Mouse (Mus musculus): ENCODE data around the gene Ttc7b.

Gene Ttc7b

DNA sequence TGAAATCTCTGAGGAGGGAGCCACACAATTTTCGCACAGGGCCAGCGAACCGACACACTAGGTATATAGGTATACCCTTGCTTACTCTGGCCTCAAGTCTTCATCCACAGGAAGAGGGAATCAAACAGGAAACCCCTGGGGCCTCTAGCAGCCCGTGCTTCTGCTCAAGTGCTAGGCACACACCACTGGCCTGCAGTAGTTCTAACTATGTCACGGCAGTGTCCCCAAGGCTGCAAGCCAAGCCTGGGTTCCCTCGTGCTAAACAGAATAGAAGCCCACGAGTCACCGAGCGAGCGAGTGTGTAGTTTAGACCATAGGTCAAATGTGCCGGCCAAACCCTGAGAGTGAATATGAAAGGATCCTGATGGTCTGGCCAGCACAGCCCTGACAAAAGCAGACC, 114.5 kb downstream of the Ttc7b start:
- no peak for DNase-seq

DNA sequence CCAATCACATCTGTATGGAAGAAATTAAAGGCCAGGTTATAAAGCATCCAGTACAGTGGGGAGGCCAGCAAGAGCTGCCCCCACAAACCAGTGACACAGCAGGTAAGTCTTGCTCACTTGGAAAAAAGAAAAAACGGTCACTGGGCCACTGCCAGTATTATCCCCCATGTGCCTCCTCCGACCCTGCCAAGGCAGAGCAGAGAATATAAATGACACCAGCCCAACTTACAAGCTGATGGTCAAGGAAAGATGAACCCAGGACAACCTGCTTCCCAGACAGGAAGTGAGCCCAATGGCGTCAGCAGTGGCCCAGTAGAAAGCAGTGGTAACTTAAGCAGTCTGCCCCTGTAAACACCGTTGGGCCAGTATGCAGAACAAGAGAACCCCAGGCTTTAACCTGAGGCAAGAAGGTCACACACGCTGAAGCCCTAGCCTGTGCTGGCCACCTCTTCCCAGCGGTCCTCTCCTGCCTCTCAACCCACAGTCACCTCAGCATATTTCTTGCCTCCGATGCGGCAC, 115.1 kb downstream of the Ttc7b start:
- no peak for DNase-seq

DNA sequence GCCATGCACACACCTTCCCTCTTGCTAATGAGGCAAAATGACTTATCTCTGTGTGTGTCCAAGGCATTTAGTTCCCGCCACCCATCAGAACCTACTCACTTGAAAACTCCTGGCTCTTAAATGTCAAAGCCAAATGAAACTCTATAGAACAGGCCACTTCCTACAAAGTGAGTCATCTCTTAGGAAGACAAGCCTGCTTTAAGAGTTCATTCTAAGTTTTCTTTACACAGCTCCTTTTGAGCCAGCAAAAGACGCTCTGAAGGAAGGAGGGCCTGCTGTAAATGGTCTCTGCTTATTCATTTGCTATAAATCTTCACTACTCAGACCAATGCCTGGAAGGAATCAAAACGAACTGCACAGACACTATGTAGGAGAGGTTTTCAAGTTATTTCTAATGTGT, 116.2 kb downstream of the Ttc7b start:
- no peak for DNase-seq

DNA sequence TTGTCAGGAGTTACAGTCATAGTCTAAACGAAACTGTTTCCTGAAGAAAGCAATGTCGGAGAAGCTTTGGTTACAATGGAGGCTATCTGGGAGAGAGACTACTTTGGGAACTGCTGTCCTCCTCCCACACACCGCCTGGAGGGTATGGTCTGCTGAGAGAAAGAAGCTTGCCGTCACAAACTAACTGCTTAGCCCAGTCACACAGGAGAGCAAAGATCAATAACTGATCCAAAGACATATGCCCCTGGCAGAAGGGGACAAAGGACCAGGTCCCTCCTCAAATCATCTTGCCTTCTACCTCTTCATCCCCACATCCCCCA, 117.7 kb downstream of the Ttc7b start:
- peak in 1 of 2 experiments; percentile 9 for DNase-seq

DNA sequence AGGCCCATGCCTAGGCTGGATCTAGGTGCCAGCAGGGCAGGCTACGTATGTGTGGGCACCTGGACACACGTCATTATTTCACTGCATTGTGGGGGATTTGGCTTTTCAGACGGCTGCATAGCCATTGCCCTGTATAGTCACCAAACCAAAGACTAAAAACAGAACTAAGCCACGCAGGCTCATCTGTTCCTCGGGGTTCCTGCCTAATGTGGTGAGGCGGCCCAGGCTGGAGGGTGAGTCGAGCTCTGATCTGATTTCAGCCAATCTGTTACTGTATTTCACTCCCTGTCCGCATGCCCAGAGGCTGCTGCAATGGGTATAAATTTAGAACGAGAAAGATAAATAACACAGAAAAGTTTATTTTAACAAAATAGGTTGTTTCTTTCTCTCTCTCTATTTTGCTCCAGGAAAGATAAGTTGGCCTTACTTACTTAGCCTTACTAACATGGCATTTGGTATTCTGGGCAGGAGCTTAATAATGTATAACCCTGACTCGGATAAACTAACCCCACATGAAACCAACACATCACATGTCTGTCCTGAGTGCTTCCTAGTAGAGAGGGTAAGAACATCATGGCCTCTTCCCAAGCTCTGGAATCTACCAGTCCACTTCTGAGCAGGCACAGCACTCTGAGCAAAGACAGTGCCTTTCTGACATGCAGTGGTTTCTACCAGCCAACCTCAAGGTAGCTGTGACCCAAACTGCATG, 118.2 kb downstream of the Ttc7b start:
- DNase-seq = peak; percentile 53 to 66

DNA sequence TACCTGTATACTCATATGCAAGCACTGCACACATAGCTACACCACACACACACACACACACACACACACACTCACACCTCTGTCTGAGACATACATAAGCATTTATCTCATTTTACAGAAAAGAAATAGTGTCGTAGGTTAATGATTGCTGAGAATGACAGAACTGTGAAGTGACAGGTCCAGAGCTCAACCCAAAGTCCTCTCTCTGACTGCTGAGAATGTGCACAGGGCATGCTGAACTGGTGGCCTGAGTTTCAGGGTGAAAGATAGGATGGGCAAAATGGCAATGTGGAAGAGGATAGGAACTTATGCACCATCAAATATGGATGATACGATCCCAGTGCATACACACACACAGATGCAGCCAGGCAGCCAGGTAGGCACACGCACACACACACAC, 120.5 kb downstream of the Ttc7b start:
- no peak for DNase-seq

DNA sequence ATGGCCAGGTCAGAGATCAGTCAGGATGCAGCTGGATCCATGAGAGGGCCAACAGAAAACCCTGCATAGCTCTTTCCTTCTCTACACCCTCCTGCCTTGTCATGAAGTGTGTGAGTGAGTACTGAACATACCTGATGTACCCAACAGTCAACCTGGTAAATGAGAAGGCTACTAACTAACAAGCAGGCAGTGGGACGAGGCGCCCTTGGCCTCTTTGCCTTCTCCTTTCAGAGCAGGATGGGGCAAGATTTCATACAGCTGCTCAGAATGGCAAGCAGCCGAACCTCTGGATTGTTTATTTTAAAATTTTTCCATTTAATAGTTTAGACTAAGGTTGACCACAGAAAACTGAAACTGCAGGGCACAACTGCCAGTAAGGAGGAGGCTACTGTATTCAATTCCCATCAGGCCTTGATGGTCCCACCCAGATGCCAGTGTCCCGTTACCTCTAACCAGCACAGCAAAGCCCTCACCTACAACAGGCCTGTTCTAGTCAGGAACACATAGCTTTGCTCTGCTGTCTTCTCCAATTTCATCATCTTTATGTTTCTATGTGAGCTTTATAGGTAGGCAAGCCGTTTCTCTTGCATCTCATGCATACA, 121.4 kb downstream of the Ttc7b start:
- no peak for DNase-seq

DNA sequence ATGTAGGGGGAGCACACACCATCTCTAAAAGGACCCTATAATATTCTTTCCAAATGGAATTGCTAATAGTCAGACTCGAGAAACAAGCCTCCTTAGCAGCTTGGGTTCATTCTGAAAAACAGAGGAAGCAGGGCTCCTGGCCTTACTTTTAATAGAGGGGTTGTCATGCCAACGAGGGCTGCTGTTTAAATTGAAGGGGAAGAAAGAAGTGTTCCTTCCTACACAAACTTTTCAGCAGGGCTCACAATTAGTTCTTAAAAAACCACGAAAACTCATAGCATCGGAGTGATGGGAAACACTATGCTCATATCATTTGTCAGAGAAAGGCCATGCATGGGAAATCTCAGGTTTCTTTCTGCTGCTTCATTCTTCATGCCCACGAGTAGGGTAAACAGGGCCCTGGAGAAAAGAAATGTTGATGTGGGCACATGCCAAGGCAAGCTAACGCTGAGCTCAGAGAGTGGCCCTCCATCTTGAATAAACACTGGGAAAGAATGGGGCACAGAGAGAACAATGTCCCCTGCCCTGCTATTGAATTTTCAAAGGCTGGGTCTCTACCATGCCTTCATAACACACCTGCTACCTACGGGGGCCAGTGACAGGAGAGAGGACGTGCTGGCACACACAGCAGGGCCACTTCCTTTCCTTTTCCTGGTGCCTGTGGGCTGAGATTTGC, 122.2 kb downstream of the Ttc7b start:
- DNase-seq = no peak

DNA sequence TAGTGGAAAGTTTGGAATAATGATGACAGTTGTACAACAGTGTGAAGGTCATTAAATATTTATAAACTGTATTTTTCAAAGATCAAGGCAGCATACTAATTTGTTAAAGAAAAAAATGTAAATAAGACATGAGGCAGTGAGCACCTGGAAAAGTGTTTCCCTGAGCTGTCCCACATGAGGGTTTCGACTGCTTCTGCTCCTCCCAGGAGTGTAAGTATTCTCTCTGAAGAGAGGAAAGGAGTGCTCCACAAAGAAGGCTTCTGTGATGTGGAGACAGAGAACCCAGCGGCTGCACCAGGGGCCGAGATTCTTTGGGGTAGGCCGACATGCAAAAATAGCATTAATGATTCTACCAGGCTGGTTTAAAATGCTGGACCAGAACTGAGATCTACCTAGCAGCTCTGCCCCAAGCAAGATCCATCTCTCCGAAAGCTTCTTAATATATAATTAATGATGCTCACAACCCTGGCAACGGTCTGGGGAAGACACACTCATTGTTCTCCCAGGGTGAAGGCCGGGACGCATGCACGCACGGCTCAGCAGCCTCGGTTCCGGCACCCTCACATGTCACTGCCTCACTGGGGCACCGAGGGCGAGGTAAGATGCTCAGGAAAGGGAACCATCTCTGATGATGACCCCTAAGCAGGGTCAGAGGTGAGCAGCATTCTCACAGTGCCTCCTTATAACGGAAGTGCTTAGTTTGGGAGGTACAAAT, 123.0 kb downstream of the Ttc7b start:
- no peak for DNase-seq

DNA sequence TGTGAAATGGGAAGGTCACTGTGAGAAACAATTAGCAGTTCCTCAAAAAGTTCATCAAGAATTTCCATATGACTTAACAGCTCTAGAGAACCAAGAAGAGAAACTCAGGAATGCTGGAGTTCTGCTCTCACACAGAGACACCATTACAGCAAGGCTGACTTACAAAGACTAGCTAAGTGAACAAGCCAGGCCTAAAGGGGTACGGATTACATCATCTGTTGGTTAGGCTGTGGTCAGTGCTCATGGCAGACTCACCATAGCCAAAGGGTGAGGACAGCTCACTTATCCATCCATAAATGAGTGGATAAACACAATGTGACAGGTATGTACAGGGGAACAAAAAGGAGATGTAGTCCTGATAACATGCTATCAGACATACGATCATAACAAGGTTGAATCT, 123.8 kb downstream of the Ttc7b start:
- no peak for DNase-seq

DNA sequence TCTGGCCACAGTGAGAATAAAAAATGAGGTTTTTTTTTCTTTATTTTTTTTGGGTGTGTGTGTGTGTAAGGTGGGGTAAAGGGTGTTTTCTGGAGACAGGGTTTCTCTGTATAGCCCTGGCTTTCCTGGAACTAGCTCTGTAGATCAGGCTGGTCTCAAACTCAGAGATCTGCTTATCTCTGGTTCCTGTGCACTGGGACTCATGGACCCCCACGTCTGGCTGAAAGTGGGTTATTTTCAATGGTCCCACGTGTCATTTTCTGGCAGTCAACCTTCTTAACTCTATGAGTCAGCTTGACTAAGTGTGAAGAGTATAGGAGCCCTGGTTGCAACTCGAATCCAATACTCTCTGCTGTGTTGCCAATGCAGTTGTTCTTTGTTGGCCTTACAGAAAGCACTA, 127.1 kb downstream of the Ttc7b start:
- no peak for DNase-seq

DNA sequence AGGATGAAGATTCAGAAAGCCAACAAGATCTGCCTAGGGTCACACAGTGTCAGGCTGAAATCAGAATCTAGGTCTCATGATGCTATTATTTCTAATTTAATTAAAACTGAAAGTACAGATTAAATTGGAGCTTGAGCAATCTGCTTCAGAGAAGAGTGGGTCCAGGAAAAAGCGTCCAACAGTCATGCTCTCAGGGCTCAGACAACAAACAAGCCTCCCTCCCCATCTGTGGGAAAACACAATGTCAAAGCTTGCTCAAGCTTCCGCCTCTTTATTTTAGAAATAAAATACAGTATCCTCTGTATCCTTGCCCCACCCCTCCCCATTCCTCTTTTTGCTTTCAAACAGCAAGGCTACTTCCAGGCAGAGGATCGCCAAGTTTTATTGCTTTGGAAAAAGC, 127.5 kb downstream of the Ttc7b start:
- DNase-seq = no peak

DNA sequence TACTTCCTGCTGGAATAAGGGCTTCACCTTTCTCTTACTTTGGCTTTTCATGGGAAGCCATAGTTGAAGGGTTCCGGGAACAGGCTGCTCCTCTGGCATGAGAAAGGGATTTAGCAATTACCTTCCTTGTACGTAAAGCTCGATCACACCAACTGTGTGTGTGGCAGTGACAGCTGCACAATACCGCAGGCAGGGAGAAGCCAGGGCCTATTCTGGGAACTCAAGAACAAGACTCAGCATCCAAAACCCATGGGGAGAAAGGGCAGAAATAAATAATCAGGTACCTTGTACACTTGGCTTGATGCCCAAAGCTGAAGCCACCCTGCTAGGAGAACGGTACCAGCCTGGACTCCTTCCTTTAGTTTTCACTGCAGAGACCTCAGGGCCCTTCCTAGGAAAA, 128.2 kb downstream of the Ttc7b start:
- DNase-seq = peak; percentile 72 to 77

DNA sequence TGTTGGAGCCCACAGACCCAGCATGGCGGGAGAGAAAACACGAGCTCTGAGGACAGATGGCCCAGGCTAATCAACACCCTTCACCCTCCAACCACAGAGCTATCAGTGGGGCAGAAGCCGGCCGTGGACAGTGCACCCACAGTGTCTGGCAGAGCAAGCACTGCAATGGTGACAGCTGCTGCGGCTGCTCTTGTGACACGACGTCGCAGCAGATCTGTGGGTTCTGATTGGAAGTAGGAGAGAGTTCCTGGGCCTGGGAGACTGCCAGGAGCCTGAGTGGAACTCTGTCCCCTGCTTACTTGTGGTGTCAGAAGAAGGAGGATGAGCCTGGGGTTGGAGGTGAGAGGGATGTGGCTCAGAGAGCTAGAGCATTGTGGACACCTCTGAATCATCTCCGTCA, 128.7 kb downstream of the Ttc7b start:
- DNase-seq = peak; percentile 48 to 67

DNA sequence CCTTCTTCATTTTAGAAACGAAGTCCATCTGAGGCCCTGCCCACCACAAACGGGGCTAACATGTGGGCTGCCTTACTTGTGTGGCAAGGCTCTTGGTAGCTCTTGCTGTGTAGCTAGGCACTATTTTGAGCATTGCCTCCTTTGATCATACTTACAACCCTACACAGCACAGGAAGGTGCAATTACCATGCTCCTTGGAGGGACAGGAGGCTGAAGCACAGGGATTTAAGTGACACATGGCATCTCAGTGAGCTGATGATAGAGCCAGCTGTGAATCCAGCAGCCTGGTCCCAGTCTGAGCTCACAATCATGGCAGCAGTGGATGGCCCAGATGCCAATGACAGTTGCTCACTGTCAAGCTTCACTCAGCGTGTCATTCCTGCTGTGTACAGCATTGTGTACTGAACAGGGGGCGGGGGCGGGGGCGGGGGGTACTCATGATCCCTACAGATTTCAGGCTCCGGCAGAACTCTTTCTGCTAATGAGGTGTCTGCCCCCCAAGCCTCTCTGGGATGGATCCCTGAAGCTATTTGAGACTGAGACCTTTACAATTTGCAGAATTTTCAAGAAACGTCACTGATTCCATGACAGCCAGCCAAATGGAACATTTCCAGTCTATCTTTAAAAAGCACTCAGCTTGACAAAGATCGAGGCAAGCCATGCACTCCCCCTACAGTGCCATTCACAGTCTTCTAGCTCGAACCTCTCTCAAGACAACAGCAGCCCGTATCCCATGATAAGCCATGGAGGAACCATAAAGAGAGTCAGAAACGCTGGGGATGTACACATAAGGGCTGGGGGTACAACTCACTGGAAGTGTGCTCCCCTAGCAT, 130.5 kb downstream of the Ttc7b start:
- DNase-seq = no peak

DNA sequence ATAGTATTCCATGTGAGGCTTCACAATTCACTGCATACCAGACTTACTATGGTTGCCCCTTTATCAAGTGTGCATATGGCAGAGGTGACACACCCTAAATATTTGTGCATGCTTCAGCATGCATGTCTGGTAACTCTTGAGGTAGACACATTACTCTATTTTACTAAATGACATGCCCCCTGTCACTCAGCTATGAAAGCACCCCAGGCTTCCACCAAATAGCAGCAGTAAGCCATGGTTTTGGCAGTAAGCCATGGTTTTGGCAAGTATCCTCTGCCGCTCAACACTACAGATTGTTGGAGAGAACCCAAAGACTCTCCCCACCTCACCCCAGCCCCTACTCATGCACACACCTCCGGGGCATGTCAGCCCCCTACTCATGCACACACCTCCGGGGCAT, 134.4 kb downstream of the Ttc7b start:
- DNase-seq = peak in 1 of 2 experiments; percentile 58

DNA sequence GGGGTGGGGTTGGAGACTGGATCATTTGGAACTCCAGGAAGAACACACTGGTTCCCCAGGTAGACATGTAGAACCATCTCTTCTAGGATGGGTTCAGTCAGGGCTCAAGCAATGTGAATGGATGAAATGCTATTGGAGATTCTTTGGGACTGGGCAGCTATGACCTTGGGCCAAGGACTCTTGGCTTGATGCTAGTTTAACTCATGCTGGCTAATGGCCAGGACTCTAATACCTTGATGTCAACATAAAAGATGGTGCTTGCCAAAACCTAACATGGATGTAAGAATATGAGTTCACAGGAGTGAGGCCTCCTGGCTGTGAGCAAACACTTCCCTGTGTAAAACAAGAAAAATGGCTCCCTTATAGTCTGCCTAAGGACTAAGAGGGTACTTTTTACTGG, 138.1 kb downstream of the Ttc7b start:
- no peak for DNase-seq

DNA sequence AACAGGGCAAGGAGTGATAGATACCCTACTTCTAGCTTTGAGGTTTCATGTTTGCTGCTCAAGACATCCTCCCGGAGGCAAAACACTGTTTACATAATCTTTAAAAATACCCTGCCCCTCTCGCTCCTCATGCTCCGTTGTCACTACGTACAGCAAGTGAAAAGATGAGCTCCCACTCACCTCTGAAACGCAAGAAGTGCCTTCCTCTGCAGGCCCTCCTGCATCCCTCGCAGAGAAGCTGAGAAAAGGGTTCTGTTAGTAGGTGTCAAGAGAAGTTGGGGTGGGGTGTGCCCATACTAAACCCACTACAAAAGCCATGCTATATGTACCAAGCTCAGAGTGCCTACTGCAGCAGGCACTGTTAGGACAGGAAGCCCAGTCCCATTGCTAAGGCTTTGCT, 138.7 kb downstream of the Ttc7b start:
- no peak for DNase-seq

DNA sequence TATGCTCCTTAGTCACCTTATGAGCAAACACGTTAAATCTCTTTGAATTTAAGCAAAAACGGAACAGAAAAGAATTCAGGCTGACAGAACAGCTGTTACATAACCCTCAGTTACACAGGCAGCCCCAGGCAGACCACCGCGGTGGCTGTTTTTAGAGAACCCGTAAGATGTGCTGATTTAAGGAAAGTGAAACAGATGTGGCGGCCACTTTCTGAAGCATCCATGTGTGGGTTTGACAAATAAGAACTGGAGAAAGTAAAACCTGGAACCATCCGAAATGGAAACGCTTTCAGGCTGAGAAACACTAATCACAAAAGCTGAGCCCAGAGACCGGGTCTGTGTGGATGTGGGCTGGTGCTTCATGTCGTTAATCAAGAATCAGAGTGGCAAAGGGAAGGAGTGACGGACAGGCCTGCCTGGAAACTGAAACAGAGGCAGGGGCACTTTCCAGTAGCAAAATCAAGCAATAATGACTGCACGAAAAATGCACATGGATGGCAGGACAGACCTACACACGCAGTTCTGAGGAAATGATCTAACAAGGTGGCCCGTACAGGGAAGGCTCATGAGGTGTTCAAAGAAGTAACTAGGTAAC, 139.8 kb downstream of the Ttc7b start:
- DNase-seq = no peak

DNA sequence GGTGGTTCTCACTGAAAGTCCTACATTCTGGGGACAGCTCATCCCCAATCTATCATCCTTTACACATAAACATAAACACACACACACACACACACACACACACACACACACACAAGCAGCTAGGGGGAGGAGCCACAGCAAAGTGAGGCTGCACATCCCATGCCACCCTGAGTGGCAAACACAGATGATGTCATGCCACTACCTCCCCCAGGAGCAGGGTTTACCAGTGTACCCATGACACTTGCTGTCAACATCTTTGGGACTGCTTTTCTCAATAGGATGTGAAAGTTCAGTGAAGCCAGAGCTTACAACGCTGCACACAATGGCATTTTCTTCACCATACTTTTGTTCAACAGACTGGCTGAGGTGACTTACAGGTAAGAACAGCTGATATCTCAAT, 140.8 kb downstream of the Ttc7b start:
- no peak for DNase-seq

DNA sequence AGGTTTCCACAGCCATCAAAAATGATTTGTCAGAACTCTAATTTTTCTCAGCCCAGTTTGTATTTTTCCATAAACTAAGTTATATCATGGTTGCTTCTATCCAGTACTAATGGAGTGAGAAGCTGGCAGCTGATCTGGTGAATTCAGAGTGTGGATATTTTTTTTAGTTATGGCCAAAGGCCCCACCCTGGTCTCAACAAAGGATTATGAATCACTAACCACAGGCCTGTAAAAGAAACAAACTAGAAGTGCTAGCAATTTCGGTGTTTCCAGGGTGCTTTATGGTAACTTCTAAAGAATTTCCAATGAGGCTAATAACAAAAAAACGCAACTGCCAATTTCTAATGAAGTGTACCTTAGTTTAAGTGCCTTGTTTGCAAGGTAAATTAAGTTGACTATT, 142.4 kb downstream of the Ttc7b start:
- DNase-seq = no peak

DNA sequence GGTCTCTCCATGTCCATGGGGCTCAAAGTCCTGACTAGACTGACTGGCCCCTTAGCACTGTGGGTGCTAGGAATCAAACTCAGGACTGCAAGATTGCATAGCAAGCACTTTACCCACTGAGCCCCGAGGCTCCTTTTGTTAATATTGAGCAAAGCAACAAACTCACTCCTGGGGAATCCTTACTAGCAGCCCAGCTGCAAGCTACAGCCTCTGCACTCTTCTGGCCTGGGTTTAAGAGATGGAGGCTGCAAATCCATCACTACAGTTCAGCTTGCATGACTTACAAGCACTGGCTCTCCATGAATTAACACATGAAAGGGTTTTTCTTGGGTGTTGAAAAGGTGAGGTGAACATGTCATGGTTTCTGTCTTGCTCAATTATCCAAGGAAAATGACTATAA, 142.8 kb downstream of the Ttc7b start:
- no peak for DNase-seq

All from cerebellum, postnatal 25 days (tissue).